ENCODE assay signal across 8 mouse cellular contexts in the genomic region with DNA sequence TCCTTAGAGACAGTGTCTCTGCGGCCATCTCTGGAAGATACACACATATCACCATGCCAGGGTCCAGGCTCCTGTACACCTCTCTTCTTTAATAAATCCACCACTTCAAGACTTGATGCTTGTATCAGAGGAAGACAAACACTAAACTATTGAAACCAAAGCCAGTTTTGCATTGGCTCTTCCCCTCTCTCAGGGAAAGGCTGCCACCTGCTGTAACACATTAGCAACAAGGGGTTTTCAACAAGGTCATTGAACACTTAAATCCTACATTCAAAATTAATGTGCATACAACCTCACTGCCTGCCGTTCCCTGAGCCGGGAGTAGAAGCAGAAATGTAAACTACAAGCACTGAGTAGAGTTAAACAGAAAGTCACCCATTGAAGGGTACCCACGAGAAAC.
A peak's percentile ranks its signal among the peaks of the same experiment; 100 is the strongest.
DNase-seq lines count a peak whose midpoint lies in the region; ATAC-seq lines count a peak whose summit lies in the region.

No protein-coding gene starts in this region.

- peak; percentile 39 for DNase-seq in gastrocnemius, adult 18-20 months (ENCODE audit: low spot score)
- no peak for DNase-seq in gastrocnemius, postnatal 14 days
- DNase-seq in urinary bladder, postnatal 14 days (ENCODE audit: low spot score), result peak; percentile 57
- DNase-seq in urinary bladder, adult 2 months (ENCODE audit: low spot score), result no peak
- DNase-seq in cerebellum, postnatal 14 days, result peak; percentile 54 to 59
- DNase-seq in kidney, postnatal 14 days, result peak; percentile 64
- peak; percentile 37 to 50 for DNase-seq in urinary bladder, postnatal 36 days (ENCODE audit: low spot score in 2 of 2)

- intact Hi-C loops in gastrocnemius, postnatal 14 days (cut with DNase I; ENCODE audit: low total_unique reads), result loop anchor here (5.0 kb wide), 2 partner anchors 261 to 381 kb away; no protein-coding TSS in a partner anchor

- ATAC-seq in megakaryocyte, adult 5-6 weeks (ENCODE audit: poor library complexity, severe bottlenecking), result peak; percentile 41

Comparison
In these comparisons a context has a peak if more than half of its experiments do, and no peak if none do; other contexts are left out.
1. DNase-seq: peak in gastrocnemius, adult 18-20 months (single experiment), urinary bladder, postnatal 14 days (single experiment), cerebellum, postnatal 14 days (2 of 2), kidney, postnatal 14 days (single experiment) and urinary bladder, postnatal 36 days (2 of 2); none in gastrocnemius, postnatal 14 days (single experiment) and urinary bladder, adult 2 months (single experiment).